Mouse (Mus musculus): ENCODE data around the gene Dnhd1. TPM values are rescaled to one million over a fixed set of nuclear protein-coding genes. Genes with fewer than 3 reads are reported as not detected.
A peak's percentile ranks its signal among the peaks of the same experiment; 100 is the strongest.
"Not testable (repeated sequence)": the region's sequence is repeated elsewhere in the genome, so short reads cannot be mapped to it uniquely, and the experiment has no call there.

Dnhd1 gene
- polyA plus RNA-seq, 1 experiment from 2014 or later = 2.9 TPM

DNA sequence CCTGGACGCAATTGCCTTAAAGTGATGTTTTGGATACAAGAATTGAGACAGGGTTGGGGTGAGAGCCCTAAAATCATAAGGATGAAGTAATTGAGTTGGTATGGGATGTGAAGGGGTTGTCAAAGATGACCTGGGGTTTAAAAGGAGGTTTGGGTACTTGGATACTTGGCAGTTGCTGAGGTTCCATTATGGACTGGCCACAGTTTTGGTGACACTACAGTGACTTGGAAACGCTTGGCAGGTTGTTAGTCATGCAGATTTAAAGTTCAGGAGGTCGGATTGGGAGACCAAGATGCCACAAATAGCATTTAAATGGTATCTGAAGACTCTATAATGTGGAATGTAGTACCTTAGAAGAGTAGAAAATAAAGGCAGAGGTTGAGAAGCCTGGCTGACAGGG lies 87.0 kb downstream of the Dnhd1 start:
- in situ Hi-C loops (cut with MboI; ENCODE audit: low pct_unique_long_range_greater_than_20kb) = loop anchor here (5.0 to 10.0 kb wide), 3 partner anchors 95 to 343 kb away; partner anchors contain the start of genes Arfip2, Gm45799, Smpd1 and Timm10b
- CTCF ChIA-PET = interaction anchor here (1.1 to 2.6 kb wide), 2 partner anchors 73 to 79 kb away, joined by 3 to 10 read pairs; partner anchors contain the start of gene Mrpl17
- ATAC-seq = no peak

GRCm38 (mm10) chr7:105738286-105738685 lies 87.7 kb downstream of the Dnhd1 start:
- in situ Hi-C loops (cut with MboI; ENCODE audit: low pct_unique_long_range_greater_than_20kb) = loop anchor here (5.0 to 10.0 kb wide), 3 partner anchors 96 to 343 kb away; partner anchors contain the start of genes Arfip2, Gm45799, Smpd1 and Timm10b
- CTCF ChIA-PET = interaction anchor here (0.8 to 2.6 kb wide), 5 partner anchors 13 to 79 kb away, joined by 3 to 10 read pairs (median 3); partner anchors contain the start of gene Mrpl17
- H3K27me3 ChIP-seq = no peaks in the 10 kb centered on the region
- POLR2A ChIA-PET = interaction anchor here (0.7 to 1.6 kb wide), 4 partner anchors 13 to 75 kb away, joined by 4 to 5 read pairs (median 4); partner anchors contain the start of gene Mrpl17
- no peak for TF ChIP-seq CTCF (IDR thresholded peaks at IDR 0.05)
- ATAC-seq (no peak), DNase-seq (ENCODE audit: low read depth, low spot score) (no peak)

More for the DNA sequence above, 87.0 kb downstream of the Dnhd1 start:
- no peak for DNase-seq (ENCODE audit: low read depth, low spot score)
- TF ChIP-seq CTCF (IDR thresholded peaks at IDR 0.05) = no peak
- no peaks in the 10 kb centered on the region for H3K27me3 ChIP-seq
- POLR2A ChIA-PET = interaction anchor here (0.7 to 1.6 kb wide), 2 partner anchors 70 to 74 kb away, joined by 4 to 7 read pairs; no protein-coding TSS in a partner anchor

GRCm38 (mm10) chr7:105738948-105739347 lies 88.3 kb downstream of the Dnhd1 start:
- CTCF ChIA-PET = interaction anchor here (0.8 to 2.6 kb wide), 6 partner anchors 12 to 88 kb away, joined by 3 to 10 read pairs (median 3); partner anchors contain the start of genes Dnhd1 and Mrpl17
- POLR2A ChIA-PET = interaction anchor here (0.7 to 1.6 kb wide), 4 partner anchors 12 to 75 kb away, joined by 4 to 5 read pairs (median 4); partner anchors contain the start of gene Mrpl17
- ATAC-seq (peak; percentile 78), DNase-seq (ENCODE audit: low read depth, low spot score) (no peak)
- no peak for TF ChIP-seq CTCF (IDR thresholded peaks at IDR 0.05)
- in situ Hi-C loops (cut with MboI; ENCODE audit: low pct_unique_long_range_greater_than_20kb) = loop anchor here (5.0 to 10.0 kb wide), 3 partner anchors 97 to 344 kb away; partner anchors contain the start of genes Arfip2, Gm45799, Smpd1 and Timm10b
- no peaks in the 10 kb centered on the region for H3K27me3 ChIP-seq

- ChIA-PET CTCF (interaction anchor here (0.9 to 2.6 kb wide), 5 partner anchors 12 to 89 kb away, joined by 3 to 10 read pairs (median 3); partner anchors contain the start of genes Dnhd1, Mrpl17 and Tpp1), POLR2A (no interaction called here)
- DNase-seq (ENCODE audit: low read depth, low spot score) (no peak), ATAC-seq (no peak)
- in situ Hi-C loops (cut with MboI; ENCODE audit: low pct_unique_long_range_greater_than_20kb) = no loop called here
- TF ChIP-seq CTCF (IDR thresholded peaks at IDR 0.05) = no peak
- H3K27me3 ChIP-seq = no peaks in the 10 kb centered on the region
Measured at GRCm38 (mm10) chr7:105740089-105740795, 89.6 kb downstream of the Dnhd1 start.

GRCm38 (mm10) chr7:105740851-105741250 lies 90.2 kb downstream of the Dnhd1 start:
- DNase-seq (ENCODE audit: low read depth, low spot score) (no peak), ATAC-seq (no peak)
- CTCF ChIA-PET = interaction anchor here (0.9 kb wide), 1 partner anchor 70 kb away, joined by 4 read pairs; the partner anchor contains the start of gene Mrpl17
- no peak for TF ChIP-seq CTCF (IDR thresholded peaks at IDR 0.05)
- no peaks in the 10 kb centered on the region for H3K27me3 ChIP-seq
- POLR2A ChIA-PET = no interaction called here
- in situ Hi-C loops (cut with MboI; ENCODE audit: low pct_unique_long_range_greater_than_20kb) = no loop called here

GRCm38 (mm10) chr7:105741978-105742377 lies 91.4 kb downstream of the Dnhd1 start:
- no peak for TF ChIP-seq CTCF (IDR thresholded peaks at IDR 0.05)
- DNase-seq (ENCODE audit: low read depth, low spot score) (no peak), ATAC-seq (no peak)
- in situ Hi-C loops (cut with MboI; ENCODE audit: low pct_unique_long_range_greater_than_20kb) = no loop called here
- no peaks in the 10 kb centered on the region for H3K27me3 ChIP-seq
- ChIA-PET CTCF (interaction anchor here (1.0 kb wide), 1 partner anchor 10 kb away, joined by 3 read pairs; no protein-coding TSS in a partner anchor), POLR2A (no interaction called here)

DNA sequence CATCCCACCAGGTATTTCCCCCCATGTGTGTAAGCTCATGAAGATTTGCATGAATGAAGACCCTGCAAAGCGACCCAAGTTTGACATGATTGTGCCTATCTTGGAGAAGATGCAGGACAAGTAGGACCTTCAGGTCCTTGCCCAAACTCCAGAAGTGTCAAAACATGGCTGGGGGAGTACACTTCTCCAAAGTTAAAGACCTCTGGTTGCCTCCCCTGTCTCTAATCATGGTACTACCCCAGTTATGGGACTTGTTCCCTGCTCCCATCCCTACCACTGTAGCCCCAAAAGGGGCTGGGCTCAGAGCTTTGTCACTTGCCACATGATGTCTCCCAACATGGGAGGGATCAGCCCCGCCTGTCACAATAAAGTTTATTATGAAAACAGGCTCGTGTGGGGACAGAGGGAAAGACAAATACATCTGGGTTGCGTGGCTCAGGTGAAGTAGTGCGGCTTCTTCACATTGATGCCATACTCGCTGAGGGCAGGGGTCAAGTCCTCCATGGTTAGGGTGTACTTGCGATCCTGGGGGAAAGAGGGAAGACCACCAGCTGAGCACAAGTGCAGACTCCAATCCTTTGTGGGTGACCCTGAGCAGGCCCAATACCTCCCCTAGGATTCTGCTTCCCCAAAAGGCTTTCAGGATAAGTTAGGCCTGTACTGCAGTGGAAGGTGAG lies 92.0 kb downstream of the Dnhd1 start:
- ATAC-seq; DNase-seq (ENCODE audit: low read depth, low spot score); POLR2A ChIA-PET; in situ Hi-C loops (cut with MboI; ENCODE audit: low pct_unique_long_range_greater_than_20kb); H3K27me3 ChIP-seq: not testable (repeated sequence)
- CTCF ChIA-PET = interaction anchor here (1.0 to 1.1 kb wide), 2 partner anchors 11 to 92 kb away, joined by 3 read pairs; partner anchors contain the start of gene Dnhd1

GRCm38 (mm10) chr7:105743246-105743925 lies 92.8 kb downstream of the Dnhd1 start:
- H3K27me3 ChIP-seq; in situ Hi-C loops (cut with MboI; ENCODE audit: low pct_unique_long_range_greater_than_20kb); DNase-seq (ENCODE audit: low read depth, low spot score); POLR2A ChIA-PET: not testable (repeated sequence)
- CTCF ChIA-PET = interaction anchor here (0.9 to 1.8 kb wide), 5 partner anchors 10 to 93 kb away, joined by 3 to 9 read pairs (median 3); partner anchors contain the start of genes Dnhd1 and Mrpl17
- ATAC-seq = peak; percentile 7

DNA sequence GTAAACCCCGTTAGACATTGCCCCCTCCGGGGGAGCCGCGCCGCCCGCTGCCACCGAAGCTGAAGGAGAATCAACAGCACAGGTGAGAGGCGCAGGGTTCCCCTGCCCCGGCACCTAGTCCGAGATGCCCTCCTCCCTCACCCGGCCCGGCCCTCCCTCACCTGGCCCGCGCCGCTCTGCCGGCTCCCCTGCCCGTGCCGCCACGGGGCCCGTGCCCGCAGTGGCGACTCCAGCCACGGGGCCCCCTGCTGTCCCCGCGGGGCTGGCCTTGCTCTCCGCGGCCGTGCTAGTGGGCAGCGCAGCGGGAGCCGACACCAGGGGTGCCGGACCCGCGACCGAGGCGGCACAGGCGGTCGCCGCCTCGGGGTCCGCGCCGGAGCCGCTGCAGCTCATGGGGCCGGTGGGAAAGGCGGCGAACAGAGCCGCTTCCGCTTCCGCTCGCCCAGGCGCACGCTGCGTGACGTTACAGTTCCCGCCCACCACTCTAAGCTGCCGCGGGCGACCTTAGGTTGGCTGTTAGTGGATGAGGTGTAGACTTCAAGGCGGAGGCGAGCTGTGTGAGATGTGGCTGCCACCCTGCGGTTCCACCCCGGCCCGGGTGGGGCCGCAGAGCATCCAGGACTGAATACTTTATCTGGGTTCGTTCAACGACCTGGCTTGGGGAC lies 93.4 kb downstream of the Dnhd1 start, which contains the start of gene Taf10:
TSS of gene Taf10 (minus strand) at position 436 of the 665 bp plus-strand sequence.
- no peak for TF ChIP-seq CTCF (IDR thresholded peaks at IDR 0.05)
- ATAC-seq (peak; percentile 98), DNase-seq (ENCODE audit: low read depth, low spot score) (no peak)
- POLR2A ChIA-PET = interaction anchor here (0.6 kb wide), 1 partner anchor 12 kb away, joined by 5 read pairs; no protein-coding TSS in a partner anchor
- in situ Hi-C loops (cut with MboI; ENCODE audit: low pct_unique_long_range_greater_than_20kb) = no loop called here
- CTCF ChIA-PET = interaction anchor here (0.9 to 1.8 kb wide), 5 partner anchors 9 to 93 kb away, joined by 3 to 9 read pairs (median 3); partner anchors contain the start of genes Dnhd1 and Mrpl17
- no peaks in the 10 kb centered on the region for H3K27me3 ChIP-seq

All from Patski (cell line).